Mouse (Mus musculus) intestine, postnatal 0 days (tissue): ENCODE results near the gene Sorbs2. TPM values are rescaled to one million over a fixed set of nuclear protein-coding genes. Genes with fewer than 3 reads are reported as not detected.

Source experiments
- ATAC-seq: fragments of 200-750 bp; cut with Nextera tagmentation; 2 replicates; pipeline ENCODE4 v1.8.0; 2017; ENCODE audit warnings: mild to moderate bottlenecking, moderate TSS enrichment, moderate library complexity
- H3K27ac ChIP-seq: fragments of 300-500 bp; sonication (generic); 2 replicates; pipeline ENCODE4 v1.5.1; 2014; ENCODE audit warnings: mild to moderate bottlenecking, low read depth, low read length, moderate library complexity
- H3K27me3 ChIP-seq: fragments of 300-500 bp; sonication (generic); replicated peaks from 2 replicates; pipeline ENCODE4 v1.6.1; 2014; ENCODE audit warnings: low read length, mixed read lengths; ENCODE audit not compliant: control insufficient read depth, insufficient read depth
- H3K36me3 ChIP-seq: fragments of 300-500 bp; sonication (generic); 2 replicates; pipeline ENCODE4 v1.6.1; 2014; ENCODE audit warnings: mild to moderate bottlenecking, moderate library complexity; ENCODE audit not compliant: control insufficient read depth, insufficient read depth
- H3K4me1 ChIP-seq: fragments of 300-500 bp; sonication (generic); replicated peaks from 2 replicates; pipeline ENCODE4 v1.6.1; 2014; ENCODE audit warnings: antibody characterized with exemption, low read length, mixed read lengths; ENCODE audit not compliant: control insufficient read depth, insufficient read depth
- H3K4me2 ChIP-seq: fragments of 300-500 bp; sonication (generic); replicated peaks from 2 replicates; pipeline ENCODE4 v1.6.1; 2014; ENCODE audit warnings: low read depth, mild to moderate bottlenecking, moderate library complexity
- H3K4me3 ChIP-seq: fragments of 300-500 bp; sonication (generic); 2 replicates; pipeline ENCODE4 v1.5.1; 2014; ENCODE audit warnings: low read depth, low read length
- H3K9ac ChIP-seq: fragments of 300-500 bp; sonication (generic); 2 replicates; pipeline ENCODE4 v1.6.1; 2014; ENCODE audit warnings: mild to moderate bottlenecking, low read depth, low read length
- H3K9me3 ChIP-seq: fragments of 300-500 bp; sonication (generic); 2 replicates; pipeline ENCODE4 v1.6.1; 2016; ENCODE audit warnings: mixed run types; ENCODE audit not compliant: control insufficient read depth
- CTCF ChIP-seq: sonication (generic); IDR thresholded peaks from 2 replicates; pipeline ENCODE4 v1.5.1; 2016; ENCODE audit warnings: low read depth, mild to moderate bottlenecking, control low read depth, antibody characterized with exemption, moderate library complexity
- WGBS: fragments of 180-500 bp; shearing (Covaris S2); extraction: QIAGEN DNeasy Blood & Tissue Kit; methylation state at CpG from one replicate; pipeline ENCODE4 v1.1.7; 2014; 5-methylcytosine and 5-hydroxymethylcytosine counted together
- polyA plus RNA-seq: library from polyadenylated mRNA; unstranded; fragments of >200 nt; fragmentation: Nextera tagmentation; extraction: Ambion mirVana; gene quantifications from 2 replicates; pipeline ENCODE4 v1.2.1, GENCODE M21; 2015

The Sorbs2 gene
- polyA plus RNA-seq, 1 experiment from 2014 or later: 16.0 TPM

GRCm38 (mm10) chr8:45584390-45585052 is 76.9 kb downstream of the Sorbs2 start:
- ATAC-seq: peak; percentile 84

GRCm38 (mm10) chr8:45585158-45585557 is 77.6 kb downstream of the Sorbs2 start:
- Histone ChIP-seq H3K9ac (no peak overlapping the region), H3K27ac (peak overlapping the region; percentile 28; the same call in 1 of the 2 replicates), H3K4me1 (no peaks in the 10 kb centered on the region; the same call in 1 of the 2 replicates), H3K36me3 (no peaks in the 10 kb centered on the region), H3K4me3 (0 out of 2 replicates have a peak overlapping the region, but pooled peaks have one; percentile 7), H3K9me3 (no peaks in the 10 kb centered on the region), H3K27me3 (no peaks in the 10 kb centered on the region), H3K4me2 (peak overlapping the region; percentile 44; the same call in 1 of the 2 replicates)
- ATAC-seq: peak; percentile 58
- WGBS: 32% methylated on average over 4 of the region's 4 CpGs
- TF ChIP-seq CTCF: no peak

More at GRCm38 (mm10) chr8:45584390-45585052, 76.9 kb downstream of the Sorbs2 start:
- Histone ChIP-seq H3K4me2 (peak overlapping the region; percentile 44; the same call in 1 of the 2 replicates), H3K9ac (no peak overlapping the region), H3K4me1 (no peaks in the 10 kb centered on the region; the same call in 1 of the 2 replicates), H3K9me3 (no peaks in the 10 kb centered on the region), H3K27ac (peak overlapping the region; percentile 28; the same call in 1 of the 2 replicates), H3K36me3 (no peaks in the 10 kb centered on the region), H3K27me3 (no peaks in the 10 kb centered on the region), H3K4me3 (0 out of 2 replicates have a peak overlapping the region, but pooled peaks have one; percentile 7)
- 47% methylated on average over 9 of the region's 9 CpGs for WGBS
- peak; percentile 12; the same call in 1 of the 2 replicates for TF ChIP-seq CTCF

- no peak for TF ChIP-seq CTCF
- no peaks in the 10 kb centered on the region for H3K27me3 ChIP-seq
- ATAC-seq: no peak
- no peaks in the 10 kb centered on the region; the same call in 1 of the 2 replicates for H3K4me1 ChIP-seq
- no peaks in the 10 kb centered on the region for H3K9me3 ChIP-seq
- H3K36me3 ChIP-seq: no peaks in the 10 kb centered on the region
- no peak overlapping the region for H3K4me3 ChIP-seq
- 93% methylated on average over 9 of the region's 9 CpGs for WGBS
- no peak overlapping the region for H3K9ac ChIP-seq
- no peak overlapping the region for H3K27ac ChIP-seq
- no peak overlapping the region for H3K4me2 ChIP-seq
Observed at GRCm38 (mm10) chr8:45587011-45587410, 79.4 kb downstream of the Sorbs2 start.

- Histone ChIP-seq H3K4me3 (no peak overlapping the region), H3K4me2 (no peak overlapping the region), H3K27me3 (no peaks in the 10 kb centered on the region), H3K36me3 (no peaks in the 10 kb centered on the region), H3K9ac (no peak overlapping the region), H3K27ac (no peak overlapping the region), H3K4me1 (no peaks in the 10 kb centered on the region), H3K9me3 (no peaks in the 10 kb centered on the region)
- TF ChIP-seq CTCF: no peak
- no peak for ATAC-seq
- 55% methylated on average over 4 of the region's 4 CpGs for WGBS
Observed at GRCm38 (mm10) chr8:45591888-45592287, 84.3 kb downstream of the Sorbs2 start.

- Histone ChIP-seq H3K36me3 (no peaks in the 10 kb centered on the region), H3K4me1 (no peaks in the 10 kb centered on the region), H3K4me3 (no peak overlapping the region), H3K9me3 (no peaks in the 10 kb centered on the region), H3K27ac (no peak overlapping the region), H3K4me2 (no peak overlapping the region), H3K27me3 (no peaks in the 10 kb centered on the region), H3K9ac (no peak overlapping the region)
- 87% methylated on average over 5 of the region's 5 CpGs for WGBS
- TF ChIP-seq CTCF: no peak
- no peak for ATAC-seq
Observed at GRCm38 (mm10) chr8:45593711-45594110, 86.1 kb downstream of the Sorbs2 start.

DNA sequence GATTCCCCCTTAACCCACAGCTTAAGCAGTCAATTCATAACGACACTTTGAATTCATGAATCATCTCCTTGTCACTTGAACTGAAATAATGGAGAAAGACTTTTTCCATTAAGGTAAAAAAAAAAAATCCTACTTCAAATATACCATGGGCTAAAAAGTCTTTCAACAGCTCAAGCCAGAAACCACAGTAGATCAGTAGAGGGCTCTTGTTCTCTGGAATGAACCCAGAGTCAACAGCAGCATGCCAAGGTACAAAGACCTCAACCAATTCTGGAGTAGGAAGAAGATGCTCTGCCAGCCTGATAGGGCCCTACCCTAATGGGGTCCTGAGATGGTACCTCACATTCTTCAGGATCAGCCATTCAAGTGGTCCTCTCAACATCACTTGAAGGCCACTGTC is 88.4 kb downstream of the Sorbs2 start:
- H3K36me3 ChIP-seq: no peaks in the 10 kb centered on the region
- 82% methylated on average over 1 of the region's 1 CpGs for WGBS
- no peaks in the 10 kb centered on the region for H3K27me3 ChIP-seq
- ATAC-seq: no peak
- H3K27ac ChIP-seq: no peak overlapping the region
- TF ChIP-seq CTCF: no peak
- H3K4me2 ChIP-seq: no peak overlapping the region
- no peaks in the 10 kb centered on the region for H3K9me3 ChIP-seq
- H3K4me1 ChIP-seq: no peaks in the 10 kb centered on the region
- no peak overlapping the region for H3K4me3 ChIP-seq
- H3K9ac ChIP-seq: no peak overlapping the region
